Comparison of ENCODE assay signal across 10 mouse cellular contexts in genomic region chr4:109460421-109461179, GRCm38 (mm10). TPM values are rescaled to one million over a fixed set of nuclear protein-coding genes. Genes with fewer than 3 reads are reported as not detected.
DNase-seq lines count a peak whose midpoint lies in the region; ATAC-seq and TF ChIP-seq lines count a peak whose summit lies in the region.
"Had no signal": no experiment of that assay in that cellular context is flagged by ENCODE, and none has a peak within 500 bp of the region (broad histone marks: within the 10 kb centered on the region; RNA-seq: fewer than 3 reads in every experiment).

No protein-coding gene starts in this region.

- peak overlapping the region; percentile 85 for H3K27ac ChIP-seq in embryonic facial prominence, embryonic 13.5 days
- peak overlapping the region; percentile 88 for H3K27ac ChIP-seq in limb, embryonic 15.5 days
- H3K27ac ChIP-seq in hindbrain, embryonic 16.5 days (ENCODE audit: low read depth, low read length) = no peak overlapping the region
- no peak overlapping the region for H3K27ac ChIP-seq in layer of hippocampus, adult 2 months
- no peak overlapping the region for H3K27ac ChIP-seq in forebrain, embryonic 14.5 days (ENCODE audit: low read depth, low read length)
- H3K27ac ChIP-seq: midbrain, embryonic 13.5 days had no signal

- no peak for TF ChIP-seq CTCF in layer of hippocampus, adult 2 months (conservative IDR thresholded peaks at IDR 0.05)

- WGBS in embryonic facial prominence, embryonic 13.5 days = 34% methylated on average over 3 of the region's 3 CpGs
- 28% methylated on average over 3 of the region's 3 CpGs for WGBS in limb, embryonic 15.5 days
- 78% methylated on average over 3 of the region's 3 CpGs for WGBS in hindbrain, embryonic 16.5 days
- WGBS in forebrain, embryonic 14.5 days = 80% methylated on average over 3 of the region's 3 CpGs

- no peak overlapping the region for H3K9ac ChIP-seq in embryonic facial prominence, embryonic 13.5 days
- no peak overlapping the region for H3K9ac ChIP-seq in limb, embryonic 15.5 days
- H3K9ac ChIP-seq in hindbrain, embryonic 16.5 days (ENCODE audit: low read depth, low read length) = no peak overlapping the region
- no peak overlapping the region for H3K9ac ChIP-seq in forebrain, embryonic 14.5 days (ENCODE audit: low read length)
- H3K9ac ChIP-seq: midbrain, embryonic 13.5 days had no signal

- H3K4me2 ChIP-seq in embryonic facial prominence, embryonic 13.5 days = no peak overlapping the region
- H3K4me2 ChIP-seq in limb, embryonic 15.5 days = 0 out of 2 replicates have a peak overlapping the region, but pooled peaks have one; percentile 24
- H3K4me2 ChIP-seq in hindbrain, embryonic 16.5 days (ENCODE audit: low read length) = no peak overlapping the region
- no peak overlapping the region for H3K4me2 ChIP-seq in forebrain, embryonic 14.5 days (ENCODE audit: low read length)
- H3K4me2 ChIP-seq: midbrain, embryonic 13.5 days had no signal

- DNase-seq in 3134 (ENCODE audit: extremely low read depth, insufficient read length, low spot score) = peak; percentile 68
- peak; percentile 24 to 37 for DNase-seq in heart, postnatal 36 days
- DNase-seq in left cerebral cortex, adult 9 months (ENCODE audit: low spot score in 2 of 2) = no peak
- DNase-seq in layer of hippocampus, adult 2 months (ENCODE audit: low spot score in 2 of 2) = no peak
- DNase-seq in forebrain, embryonic 14.5 days (ENCODE audit: low spot score) = no peak
- DNase-seq: right cerebral cortex, postnatal 25 days had no signal

- H3K4me1 ChIP-seq in embryonic facial prominence, embryonic 13.5 days = peaks cover 13% of the 10 kb centered on the region
- H3K4me1 ChIP-seq in limb, embryonic 15.5 days = peaks cover 13% of the 10 kb centered on the region; the same call in 1 of the 2 replicates
- no peaks in the 10 kb centered on the region for H3K4me1 ChIP-seq in hindbrain, embryonic 16.5 days (ENCODE audit: control insufficient read depth, insufficient read depth, low read depth, low read length)
- no peaks in the 10 kb centered on the region for H3K4me1 ChIP-seq in forebrain, embryonic 14.5 days (ENCODE audit: control insufficient read depth, insufficient read depth, low read length)
- H3K4me1 ChIP-seq: midbrain, embryonic 13.5 days had no signal

- H3K4me3 ChIP-seq in embryonic facial prominence, embryonic 13.5 days = no peak overlapping the region
- H3K4me3 ChIP-seq in limb, embryonic 15.5 days = no peak overlapping the region
- H3K4me3 ChIP-seq in hindbrain, embryonic 16.5 days (ENCODE audit: low read length) = no peak overlapping the region
- no peak overlapping the region for H3K4me3 ChIP-seq in layer of hippocampus, adult 2 months
- no peak overlapping the region for H3K4me3 ChIP-seq in forebrain, embryonic 14.5 days (ENCODE audit: low read depth, low read length)
- H3K4me3 ChIP-seq: midbrain, embryonic 13.5 days had no signal

- no peaks in the 10 kb centered on the region for H3K27me3 ChIP-seq in embryonic facial prominence, embryonic 13.5 days
- H3K27me3 ChIP-seq in limb, embryonic 15.5 days = no peaks in the 10 kb centered on the region
- no peaks in the 10 kb centered on the region for H3K27me3 ChIP-seq in hindbrain, embryonic 16.5 days (replicated peaks; ENCODE audit: control insufficient read depth, insufficient read depth, low read length)
- H3K27me3 ChIP-seq in forebrain, embryonic 14.5 days (replicated peaks; ENCODE audit: control insufficient read depth, insufficient read depth, low read length) = no peaks in the 10 kb centered on the region
- H3K27me3 ChIP-seq: midbrain, embryonic 13.5 days had no signal

- ATAC-seq in embryonic facial prominence, embryonic 13.5 days (ENCODE audit: insufficient number of reproducible peaks, insufficient read depth, low FRiP score, low TSS enrichment, low read depth) = 0 out of 2 replicates have a peak, but pooled peaks have one; percentile 67
- ATAC-seq in limb, embryonic 15.5 days (ENCODE audit: insufficient number of reproducible peaks, low FRiP score, low TSS enrichment, low read depth) = peak; percentile 92
- no peak for ATAC-seq in hindbrain, embryonic 16.5 days
- no peak for ATAC-seq in forebrain, embryonic 14.5 days
- ATAC-seq: midbrain, embryonic 13.5 days had no signal

- 0 out of 2 replicates have a peak, but pooled peaks cover 4% of the 10 kb centered on the region for H3K36me3 ChIP-seq in embryonic facial prominence, embryonic 13.5 days
- H3K36me3 ChIP-seq in limb, embryonic 15.5 days = no peaks in the 10 kb centered on the region
- H3K36me3 ChIP-seq in hindbrain, embryonic 16.5 days (ENCODE audit: control insufficient read depth, insufficient read depth, low read length) = no peaks in the 10 kb centered on the region
- no peaks in the 10 kb centered on the region for H3K36me3 ChIP-seq in forebrain, embryonic 14.5 days (ENCODE audit: control insufficient read depth, insufficient read depth, low read length)
- H3K36me3 ChIP-seq: midbrain, embryonic 13.5 days had no signal

- intact Hi-C loops in heart, postnatal 36 days (cut with DNase I) = loop anchor here (2.0 kb wide), 1 partner anchor 16 kb away; no protein-coding TSS in a partner anchor

- no peaks in the 10 kb centered on the region for H3K9me3 ChIP-seq in embryonic facial prominence, embryonic 13.5 days
- no peaks in the 10 kb centered on the region for H3K9me3 ChIP-seq in limb, embryonic 15.5 days
- no peaks in the 10 kb centered on the region for H3K9me3 ChIP-seq in hindbrain, embryonic 16.5 days (ENCODE audit: control insufficient read depth, low read length)
- H3K9me3 ChIP-seq in forebrain, embryonic 14.5 days (replicated peaks; ENCODE audit: control insufficient read depth, low read length) = no peaks in the 10 kb centered on the region
- H3K9me3 ChIP-seq: midbrain, embryonic 13.5 days had no signal

RNA-seq across cellular contexts. Expression of gene Rnf11, which starts 23.9 kb away (rescaled TPM):
- polyA plus RNA-seq in embryonic facial prominence, embryonic 13.5 days (2015; fragmentation: Nextera tagmentation; extraction: Ambion mirVana) = 39.9 and 41.1 TPM in 2 replicates
- total RNA-seq in heart, postnatal 36 days (2021) = 100 to 1,000 TPM; 102 to 106 TPM
- 40.0 and 47.4 TPM in 2 replicates for polyA plus RNA-seq in limb, embryonic 15.5 days (2015; fragmentation: Nextera tagmentation; extraction: Ambion mirVana)
- 58.8 and 60.3 TPM in 2 replicates for polyA plus RNA-seq in hindbrain, embryonic 16.5 days (2015; fragmentation: Nextera tagmentation; extraction: Ambion mirVana)
- total RNA-seq in layer of hippocampus, adult 2 months (2021) = 100 to 1,000 TPM; 167 to 177 TPM
- 69.4 and 74.1 TPM in 2 replicates for polyA plus RNA-seq in forebrain, embryonic 14.5 days (2014; fragmentation: Nextera tagmentation; extraction: Ambion mirVana)

RNA-seq across cellular contexts. Expression of gene Ttc39a, which starts 54.2 kb away (rescaled TPM):
- 4.6 and 4.9 TPM in 2 replicates for polyA plus RNA-seq in embryonic facial prominence, embryonic 13.5 days (2015; fragmentation: Nextera tagmentation; extraction: Ambion mirVana)
- total RNA-seq in heart, postnatal 36 days (2021) = 1 to 10 TPM in 1 of 2 experiments, under 1 TPM in 1; 0.89 to 1.4 TPM
- polyA plus RNA-seq in limb, embryonic 15.5 days (2015; fragmentation: Nextera tagmentation; extraction: Ambion mirVana) = 3.2 and 4.0 TPM in 2 replicates
- 3.4 and 5.0 TPM in 2 replicates for polyA plus RNA-seq in hindbrain, embryonic 16.5 days (2015; fragmentation: Nextera tagmentation; extraction: Ambion mirVana)
- total RNA-seq in layer of hippocampus, adult 2 months (2021) = 1 to 10 TPM; 1.4 to 1.8 TPM
- 0.54 and 1.0 TPM in 2 replicates for polyA plus RNA-seq in forebrain, embryonic 14.5 days (2014; fragmentation: Nextera tagmentation; extraction: Ambion mirVana)

Comparison
In these comparisons a context has a peak if more than half of its experiments do, and no peak if none do; other contexts are left out.
1. DNase-seq: peak in 3134 (single experiment) and heart, postnatal 36 days (2 of 2); none in left cerebral cortex, adult 9 months (0 of 2), layer of hippocampus, adult 2 months (0 of 2) and forebrain, embryonic 14.5 days (single experiment).
2. ATAC-seq: peak in embryonic facial prominence, embryonic 13.5 days (single experiment) and limb, embryonic 15.5 days (single experiment); none in hindbrain, embryonic 16.5 days (single experiment) and forebrain, embryonic 14.5 days (single experiment).
3. H3K27ac ChIP-seq: peak in embryonic facial prominence, embryonic 13.5 days (single experiment) and limb, embryonic 15.5 days (single experiment); none in hindbrain, embryonic 16.5 days (single experiment), layer of hippocampus, adult 2 months (single experiment) and forebrain, embryonic 14.5 days (single experiment).